Mouse (Mus musculus) left cerebral cortex, adult 6 months (tissue): Measurements from ENCODE around the gene Zfp988. TPM values are rescaled to one million over a fixed set of nuclear protein-coding genes. Genes with fewer than 3 reads are reported as not detected.

Experiments used
- long read RNA-seq, 2 experiments: library from polyadenylated mRNA; unstranded; transcript quantifications; one replicate each; pipeline ENCODE4 v2.0.0; 2019 to 2020
- polyA plus RNA-seq: library from polyadenylated mRNA; unstranded; fragments of <200 nt; fragmentation: Nextera tagmentation; gene quantifications from 2 replicates; pipeline ENCODE4 v1.2.3, GENCODE M21; 2021

Gene Zfp988
- 0.06 and 0.13 TPM in 2 replicates for polyA plus RNA-seq
- long read RNA-seq, experiment 1, result 0 reads
- long read RNA-seq, experiment 2, result 0 reads

DNA sequence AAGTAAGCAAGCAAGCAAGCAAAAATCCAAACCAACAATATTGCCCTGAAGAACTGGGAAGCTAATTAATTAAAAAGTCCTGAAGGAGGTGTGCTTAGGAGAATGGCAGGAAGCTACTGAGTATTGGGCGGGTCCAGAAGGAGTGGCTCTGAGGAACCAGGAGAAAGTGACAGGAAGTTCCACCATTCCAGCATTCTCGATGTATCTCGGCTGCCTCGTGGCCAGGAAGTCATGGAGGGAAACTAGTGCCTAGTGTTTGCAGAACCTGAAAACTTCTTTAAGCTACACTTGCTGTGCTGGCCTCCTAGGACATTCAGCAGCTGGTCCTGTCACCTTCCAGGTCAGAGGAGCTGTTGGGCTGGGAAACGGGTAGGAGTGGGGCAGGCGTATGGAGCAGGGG is at the start of gene Zfp988:
Zfp988 (plus strand) TSS at position 239 of the 400 bp plus-strand sequence.

GRCm38 (mm10) chr4:147361003-147361402 is 55.5 kb downstream of the Zfp988 start, which contains the start of gene Zfp978:
Gene Zfp978, plus strand, starts transcription at chr4:147361303.

Other genes with a start within 250 kb of the Zfp988 start
- gene Zfp991, start 173.6 kb upstream of the Zfp988 start, polyA plus RNA-seq, result 1.9 and 2.3 TPM in 2 replicates
- gene Zfp978, start 55.6 kb downstream of the Zfp988 start, polyA plus RNA-seq, result not detected in 2 replicates
- 1.1 and 1.3 TPM in 2 replicates for gene Zfp982, start 186.7 kb downstream of the Zfp988 start, polyA plus RNA-seq
- gene Gm16503, start 234.5 kb downstream of the Zfp988 start, polyA plus RNA-seq, result not detected in 2 replicates
- gene Zfp985, start 247.6 kb downstream of the Zfp988 start, polyA plus RNA-seq, result not detected in 2 replicates